Mouse (Mus musculus) urinary bladder, adult 18-20 months (tissue): ENCODE results near the gene Nlrp10.

Experiments
- DNase-seq, 2 experiments: peaks; one replicate each; pipeline ENCODE4 v3.0.0; 2022; ENCODE audit warnings: low spot score in 2 of 2, mixed read lengths in 2 of 2

Gene Nlrp10

GRCm38 (mm10) chr7:108894320-108894719 is 35.7 kb downstream of the Nlrp10 start, which contains the start of gene Olfr519:
Olfr519 (minus strand) TSS chr7:108894420.
- no peak for DNase-seq

GRCm38 (mm10) chr7:108884906-108885305 is 45.1 kb downstream of the Nlrp10 start, which contains the start of gene Olfr518:
Olfr518 (minus strand) TSS chr7:108885006.
- no peak for DNase-seq

GRCm38 (mm10) chr7:108872279-108872678 is 57.7 kb downstream of the Nlrp10 start, which contains the start of gene Olfr517:
Olfr517 (minus strand) TSS chr7:108872379.
- no peak for DNase-seq
